Mouse (Mus musculus) erythroid progenitor cell, adult 5-6 weeks (primary cell): ENCODE results near the gene Hdac11. TPM values are rescaled to one million over a fixed set of nuclear protein-coding genes. Genes with fewer than 3 reads are reported as not detected.
"Not testable (repeated sequence)": the region's sequence is repeated elsewhere in the genome, so short reads cannot be mapped to it uniquely, and the experiment has no call there.

ENCODE experiments used
- ATAC-seq: replicated peaks from 2 replicates; pipeline ENCODE4 v1.8.0; 2016; ENCODE audit warnings: moderate number of reproducible peaks, mild to moderate bottlenecking, moderate TSS enrichment, inconsistent platforms; ENCODE audit not compliant: poor library complexity, low FRiP score, severe bottlenecking
- total RNA-seq, 2 experiments: library from RNA; stranded (forward) in 1 of 2; stranded (reverse) in 1 of 2; fragments of 150-400 nt in 1 of 2; fragments of 186-747, 209-891 nt in 1 of 2; gene quantifications; 2 replicates each; pipeline versions ENCODE4 v1.2.3 to v1.2.4; 2015 to 2017; ENCODE audit warnings: low replicate concordance in 2 of 2

Gene Hdac11
- 15.1 and 20.1 TPM in 2 replicates for total RNA-seq (2015; ENCODE audit: low replicate concordance)
- total RNA-seq (2017; ENCODE audit: low replicate concordance) = 7.7 and 13.8 TPM in 2 replicates

GRCm38 (mm10) chr6:91156554-91157236 is at the start of gene Hdac11:
Gene Hdac11, plus strand, starts transcription at chr6:91156665.
- peak; percentile 94 for ATAC-seq

GRCm38 (mm10) chr6:91108301-91108916 is 48.1 kb upstream of the Hdac11 start:
- ATAC-seq = no peak

GRCm38 (mm10) chr6:91108917-91109450 is 47.5 kb upstream of the Hdac11 start:
- ATAC-seq = no peak

GRCm38 (mm10) chr6:91109489-91109888 is 47.0 kb upstream of the Hdac11 start:
- no peak for ATAC-seq

GRCm38 (mm10) chr6:91110323-91111020 is 46.0 kb upstream of the Hdac11 start:
- ATAC-seq = no peak

- no peak for ATAC-seq
Observed at GRCm38 (mm10) chr6:91111141-91111953, 45.1 kb upstream of the Hdac11 start.

- no peak for ATAC-seq
Observed at GRCm38 (mm10) chr6:91111954-91112252, 44.6 kb upstream of the Hdac11 start.

GRCm38 (mm10) chr6:91114716-91115115 is 41.7 kb upstream of the Hdac11 start:
- ATAC-seq = no peak

- ATAC-seq = no peak
Observed at GRCm38 (mm10) chr6:91115158-91115557, 41.3 kb upstream of the Hdac11 start.

GRCm38 (mm10) chr6:91115863-91116243 is 40.6 kb upstream of the Hdac11 start:
- peak; percentile 80 for ATAC-seq

GRCm38 (mm10) chr6:91116244-91117145 is 40.0 kb upstream of the Hdac11 start, which contains the start of gene Nup210:
Gene Nup210, minus strand, starts transcription at chr6:91116829.
- peak; percentile 87 for ATAC-seq

GRCm38 (mm10) chr6:91117149-91117548 is 39.3 kb upstream of the Hdac11 start:
- no peak for ATAC-seq

- no peak for ATAC-seq
Observed at GRCm38 (mm10) chr6:91118526-91118925, 37.9 kb upstream of the Hdac11 start.

GRCm38 (mm10) chr6:91120206-91120605 is 36.3 kb upstream of the Hdac11 start:
- ATAC-seq = no peak

- not testable (repeated sequence) for ATAC-seq
Observed at GRCm38 (mm10) chr6:91121089-91121488, 35.4 kb upstream of the Hdac11 start.

GRCm38 (mm10) chr6:91123453-91123852 is 33.0 kb upstream of the Hdac11 start:
- ATAC-seq = no peak

- no peak for ATAC-seq
Observed at GRCm38 (mm10) chr6:91124286-91125227, 31.9 kb upstream of the Hdac11 start.

- no peak for ATAC-seq
Observed at GRCm38 (mm10) chr6:91125228-91125585, 31.3 kb upstream of the Hdac11 start.
